Mouse (Mus musculus) left cerebral cortex, adult 18-20 months (tissue): ENCODE results near the gene Alyref. TPM values are rescaled to one million over a fixed set of nuclear protein-coding genes. Genes with fewer than 3 reads are reported as not detected.
"Not testable (repeated sequence)": the region's sequence is repeated elsewhere in the genome, so short reads cannot be mapped to it uniquely, and the experiment has no call there.

Experiments used
- DNase-seq, 2 experiments: peaks; one replicate each; pipeline ENCODE4 v3.0.0; 2021 to 2022; ENCODE audit warnings: low spot score in 2 of 2, mixed read lengths in 1 of 2
- total RNA-seq, 2 experiments: library from RNA; stranded (reverse); gene quantifications; 2 replicates each; pipeline ENCODE4 v1.2.3; 2021

Alyref gene
- total RNA-seq, 2 experiments from 2014 or later, result 60.8 to 62.9 TPM

GRCm38 (mm10) chr11:120575046-120575445, 23.1 kb downstream of the Alyref start:
- DNase-seq, result no peak

DNA sequence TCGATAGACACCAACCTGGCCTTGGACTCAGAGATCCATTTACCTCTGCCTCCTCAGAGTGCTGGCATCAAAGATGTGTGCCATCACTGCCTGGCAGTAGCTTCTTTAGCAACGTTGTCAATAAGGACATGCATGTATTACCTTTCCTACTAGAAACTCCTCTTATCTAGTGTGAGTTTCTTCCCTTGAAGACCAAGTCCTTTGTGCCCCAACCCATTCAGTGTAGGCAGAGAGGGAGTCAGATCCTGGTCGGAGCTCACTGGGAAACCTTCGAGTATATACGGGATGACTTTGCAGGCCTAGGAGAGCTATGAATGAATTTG, 23.9 kb downstream of the Alyref start:
- DNase-seq, result no peak

GRCm38 (mm10) chr11:120573585-120574277, 24.4 kb downstream of the Alyref start:
- DNase-seq, result no peak

GRCm38 (mm10) chr11:120572752-120573584, 25.2 kb downstream of the Alyref start, which contains the start of gene P4hb:
TSS of gene P4hb (minus strand) at chr11:120573253.
- peak; percentile 99 to 100 for DNase-seq

GRCm38 (mm10) chr11:120572417-120572751, 25.8 kb downstream of the Alyref start:
- no peak for DNase-seq

DNA sequence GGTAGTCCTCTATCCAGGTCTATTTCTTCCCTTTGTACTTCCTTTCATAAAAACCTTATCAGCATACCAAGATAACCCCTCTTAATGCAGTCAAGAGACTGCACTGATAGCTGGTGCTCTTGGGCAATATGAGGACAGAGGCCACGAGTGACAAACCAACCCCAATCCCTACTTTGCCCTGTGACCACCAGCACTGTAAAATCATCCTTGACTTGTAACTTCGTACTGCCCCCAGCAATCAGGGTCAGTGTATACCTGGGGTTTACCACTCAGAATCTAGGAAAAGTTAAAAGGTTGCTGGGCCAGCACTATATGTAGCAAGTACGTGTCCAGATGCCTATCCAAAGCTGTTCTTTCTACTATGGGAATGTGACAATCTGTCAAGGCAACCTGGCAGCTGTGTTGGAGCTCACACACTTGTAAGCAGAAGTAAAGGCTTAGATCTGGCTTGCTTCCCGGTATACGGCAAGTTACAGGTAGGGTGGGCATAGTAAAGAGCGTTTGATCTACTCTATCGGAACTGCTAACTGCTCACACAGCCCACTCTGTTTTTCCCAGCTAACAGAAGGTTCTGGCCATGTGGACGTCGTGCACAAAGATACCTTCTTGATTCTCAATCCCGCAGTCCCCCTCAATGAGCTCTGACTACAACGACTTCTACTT, 26.3 kb downstream of the Alyref start:
- DNase-seq, result no peak

DNA sequence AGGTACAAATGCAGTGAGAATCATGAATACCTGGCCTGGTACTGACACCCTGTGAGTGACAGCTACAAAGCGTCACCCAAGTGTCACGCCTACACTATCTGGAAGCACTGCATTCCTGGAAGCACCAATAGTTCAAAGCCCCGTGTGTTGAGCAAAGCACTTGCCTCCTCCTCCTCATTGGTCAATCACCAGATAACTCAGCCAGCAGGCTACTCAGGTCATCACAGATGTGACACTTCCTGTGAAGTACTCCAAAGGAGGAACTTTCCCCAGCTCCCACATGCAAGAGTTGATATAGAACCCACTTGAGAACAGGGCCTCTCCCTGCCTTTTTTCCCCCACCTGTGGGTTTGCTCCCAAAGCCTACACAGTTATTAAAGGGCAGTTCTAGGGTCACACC, 27.0 kb downstream of the Alyref start:
- DNase-seq, result no peak

GRCm38 (mm10) chr11:120568324-120568723, 29.8 kb downstream of the Alyref start:
- DNase-seq, result no peak

- no peak for DNase-seq
Observed at GRCm38 (mm10) chr11:120565114-120565513, 33.1 kb downstream of the Alyref start.

- no peak for DNase-seq
Observed at GRCm38 (mm10) chr11:120562949-120563348, 35.2 kb downstream of the Alyref start.

DNA sequence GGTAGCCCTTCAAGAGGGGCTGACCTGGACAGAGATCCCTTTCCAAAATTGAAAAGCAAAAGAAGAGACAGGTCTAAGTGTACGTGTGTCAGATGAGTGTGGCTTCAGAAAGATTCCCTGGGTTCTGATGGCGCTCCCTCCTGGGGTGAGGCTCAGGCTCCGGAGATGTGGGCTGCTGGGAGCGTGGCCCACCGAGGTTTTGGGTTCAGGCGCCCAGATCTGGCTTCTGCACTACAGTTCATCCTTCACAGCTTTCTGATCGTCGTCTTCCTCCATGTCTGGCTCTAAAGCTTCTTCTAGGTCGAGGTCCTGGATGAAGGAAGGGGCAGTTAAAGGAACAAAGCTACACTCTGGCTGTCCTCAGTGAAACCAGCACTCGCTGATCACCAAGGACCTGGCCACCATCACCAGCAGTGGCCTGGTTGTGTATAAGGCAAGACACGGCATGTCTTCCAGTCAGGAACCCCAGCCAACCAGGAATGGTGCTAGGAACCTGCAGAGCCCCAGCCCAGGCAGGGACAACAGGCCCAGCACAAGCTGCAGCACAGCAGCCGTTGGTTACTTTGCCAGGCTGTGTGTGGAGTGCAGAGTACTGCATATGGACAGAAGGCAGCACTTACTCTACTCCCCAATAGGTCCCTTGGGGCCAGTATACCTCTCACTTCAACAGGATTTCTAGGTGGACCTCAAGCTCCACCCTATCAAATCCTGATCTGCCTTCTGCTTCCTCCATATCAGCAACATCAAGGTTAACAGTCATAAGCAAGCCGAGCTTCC, 37.0 kb downstream of the Alyref start:
- no peak for DNase-seq

DNA sequence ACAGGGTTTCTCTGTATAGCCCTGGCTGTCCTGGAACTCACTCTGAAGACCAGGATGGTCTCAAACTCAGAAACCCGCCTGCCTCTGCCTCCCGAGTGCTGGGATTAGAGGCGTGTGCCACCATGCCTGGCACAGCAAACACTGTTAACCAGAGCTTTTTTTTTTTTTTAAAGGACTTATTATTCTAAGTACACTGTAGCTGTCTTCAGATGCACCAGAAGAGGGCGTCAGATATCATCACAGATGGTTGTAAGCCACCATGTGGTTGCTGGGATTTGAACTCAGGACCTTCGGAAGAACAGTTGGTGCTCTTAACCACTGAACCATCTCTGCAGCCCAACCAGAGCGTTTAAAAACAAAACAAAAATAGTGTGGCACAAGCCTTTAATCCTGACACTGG, 39.3 kb downstream of the Alyref start:
- not testable (repeated sequence) for DNase-seq

GRCm38 (mm10) chr11:120555260-120555659, 42.9 kb downstream of the Alyref start:
- no peak for DNase-seq

DNA sequence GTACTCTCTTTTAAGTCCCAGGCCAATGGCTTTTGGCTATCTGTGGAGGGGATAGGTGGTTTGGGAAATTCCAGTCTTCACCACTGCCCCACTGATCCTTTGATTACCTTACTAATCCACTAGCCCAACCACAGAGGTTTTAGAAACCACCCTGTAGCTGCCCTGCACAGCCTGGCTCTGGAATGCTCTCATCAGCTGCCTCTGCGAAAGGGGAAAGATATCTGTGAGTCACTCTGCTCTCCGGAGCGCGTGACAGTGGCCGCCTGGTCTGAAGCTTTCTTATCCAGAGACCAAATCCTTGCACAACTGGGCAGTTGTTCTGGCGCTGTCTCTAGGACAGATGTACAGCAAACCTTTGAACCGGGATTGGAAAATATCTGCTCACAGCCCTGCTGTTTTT, 43.3 kb downstream of the Alyref start:
- no peak for DNase-seq

DNA sequence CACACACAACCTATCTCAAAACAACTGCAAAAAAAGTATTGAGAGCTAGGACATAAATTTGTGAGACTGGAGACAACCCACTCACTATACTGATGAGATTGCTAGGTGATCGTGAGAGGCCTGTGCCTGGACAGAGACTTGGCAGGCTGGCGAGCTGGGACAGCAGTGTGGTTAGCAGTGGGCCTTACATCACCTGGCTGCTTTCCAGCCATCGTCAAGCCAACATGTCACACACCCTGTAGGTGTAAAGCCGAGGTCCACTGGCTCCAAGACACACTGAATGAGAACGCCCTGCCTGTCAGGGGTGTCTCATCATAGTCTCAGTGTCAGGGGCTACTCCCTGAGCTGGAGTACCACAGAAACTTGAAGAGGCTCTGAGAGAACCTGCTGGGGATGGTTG, 45.4 kb downstream of the Alyref start:
- no peak for DNase-seq

DNA sequence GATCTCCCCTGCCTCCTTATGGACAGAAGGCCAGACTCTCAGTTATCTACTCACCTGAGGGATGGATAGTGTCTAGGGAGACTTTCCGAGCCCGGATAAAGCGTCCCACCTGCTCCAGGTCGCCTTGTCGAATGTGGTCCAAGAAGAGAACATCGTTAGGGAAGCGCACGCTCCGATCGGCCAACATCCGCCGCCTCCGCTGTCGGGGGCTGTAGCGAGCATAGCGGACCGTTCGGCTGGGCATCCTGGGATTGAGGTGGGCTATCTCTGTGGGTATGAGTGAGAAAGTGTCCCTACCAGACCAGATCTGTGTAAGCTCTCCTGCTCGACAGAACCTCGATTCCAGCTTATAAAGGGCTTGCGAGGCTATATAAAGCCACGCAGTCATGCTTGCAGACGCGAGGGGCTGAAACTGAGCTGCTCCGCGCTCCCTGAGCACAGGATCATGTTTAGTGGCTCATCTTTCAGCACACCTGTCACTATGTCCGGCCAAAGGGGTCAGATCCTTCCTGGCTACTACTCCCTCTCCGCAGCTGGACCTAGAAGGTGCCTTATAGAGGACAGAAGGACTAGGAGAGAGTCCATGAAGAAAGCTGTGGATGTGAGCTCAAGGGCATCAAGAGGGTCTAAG, 47.2 kb downstream of the Alyref start, which contains the start of gene Ppp1r27:
Gene Ppp1r27, minus strand, starts transcription at position 323 of the 631 bp plus-strand sequence.
- DNase-seq, result no peak

GRCm38 (mm10) chr11:120549986-120550809, 48.0 kb downstream of the Alyref start:
- no peak for DNase-seq

- DNase-seq, result peak; percentile 95 to 96
Observed at GRCm38 (mm10) chr11:120549168-120549945, 48.8 kb downstream of the Alyref start, which contains the start of gene Mcrip1. TSS of gene Mcrip1 (minus strand) at chr11:120549727.

DNA sequence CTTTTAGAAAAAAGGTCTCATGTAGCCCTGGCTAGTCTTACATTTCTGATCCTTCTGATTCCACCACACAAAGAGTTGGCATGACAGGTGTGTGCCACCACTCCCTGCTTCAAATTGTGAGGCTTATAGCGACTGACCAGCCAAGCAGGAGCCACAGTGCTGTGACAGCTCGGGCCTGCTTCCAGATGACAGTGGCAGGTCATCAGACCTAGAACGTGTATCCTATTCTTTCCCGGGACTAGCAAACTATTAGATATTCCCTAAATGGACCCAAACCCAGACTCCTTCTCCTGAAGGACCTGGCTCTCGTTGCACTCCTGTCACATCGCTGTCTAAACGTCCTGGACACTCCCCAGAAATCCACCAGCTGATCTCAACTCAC, 49.4 kb downstream of the Alyref start:
- DNase-seq, result no peak
